Mouse (Mus musculus): ENCODE measurements at regions not wholly inside any gene's neighbourhood (a gene's known extent, or its start where the extent isn't known, plus 50 kb on each side); places are given as distances from the start of the nearest gene placed in this dataset.

GRCm38 (mm10) chr6:67186537-67187274 lies 51.3 kb upstream of the Serbp1 start:
- TF ChIP-seq EP300 (IDR thresholded peaks at IDR 0.05; ENCODE audit: insufficient read depth, low read depth, low read length) = no peak
- TF ChIP-seq CTCF (IDR thresholded peaks at IDR 0.05; ENCODE audit: low read depth, low read length) = no peak

Data from ES-Bruce4 (cell line).